Mouse (Mus musculus): Measurements from ENCODE around the gene Tmco4. TPM values are rescaled to one million over a fixed set of nuclear protein-coding genes. Genes with fewer than 3 reads are reported as not detected.

Tmco4 gene
- 1.0 and 1.2 TPM in 2 replicates for polyA plus RNA-seq (2012; rRNA removed)

DNA sequence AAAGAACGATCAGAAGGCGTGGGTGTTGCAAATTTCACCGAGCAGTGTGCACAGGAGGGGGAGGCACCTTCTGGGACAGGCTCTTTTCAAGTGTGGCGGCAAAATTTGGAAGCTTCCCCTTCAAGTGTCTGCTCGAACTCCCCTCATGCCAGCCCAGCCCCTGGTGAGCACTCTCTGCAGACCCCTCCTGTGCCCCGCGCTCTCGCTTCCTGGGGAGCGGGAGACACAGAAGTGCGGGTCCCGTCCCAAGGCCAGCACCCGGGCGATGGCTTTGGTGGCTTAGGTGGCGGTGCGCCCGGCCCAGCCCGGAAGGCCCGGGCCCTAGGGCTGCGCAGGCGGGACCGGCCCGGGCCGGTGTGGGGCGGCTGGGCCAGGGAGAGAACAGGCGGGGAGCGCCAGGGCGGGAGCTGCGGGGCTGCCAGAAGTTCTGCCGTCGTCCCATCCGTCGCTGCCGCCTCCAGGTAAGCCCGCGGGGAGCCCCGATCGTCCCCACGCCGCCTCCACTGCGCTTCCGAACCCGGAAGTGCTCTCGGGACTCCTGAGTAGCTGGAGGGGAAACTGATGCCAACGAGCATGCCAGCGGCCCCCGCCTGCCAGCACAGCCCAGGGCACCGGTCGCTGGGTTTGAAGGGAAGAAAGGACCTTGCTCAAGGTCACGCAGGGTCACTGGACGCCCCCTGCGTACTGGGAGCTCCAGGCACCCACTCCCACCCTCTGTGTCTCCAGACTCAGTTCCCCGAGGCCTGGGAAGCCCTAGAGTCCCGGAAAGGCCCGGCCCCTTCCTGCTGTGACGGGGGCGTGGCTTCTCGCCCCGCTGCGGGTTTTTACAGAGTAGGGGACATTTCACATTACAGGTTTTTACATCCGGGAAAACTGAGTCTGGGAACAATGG lies at the start of gene Tmco4:
TSS of gene Tmco4 (plus strand) at position 62 of the 892 bp plus-strand sequence.

DNA sequence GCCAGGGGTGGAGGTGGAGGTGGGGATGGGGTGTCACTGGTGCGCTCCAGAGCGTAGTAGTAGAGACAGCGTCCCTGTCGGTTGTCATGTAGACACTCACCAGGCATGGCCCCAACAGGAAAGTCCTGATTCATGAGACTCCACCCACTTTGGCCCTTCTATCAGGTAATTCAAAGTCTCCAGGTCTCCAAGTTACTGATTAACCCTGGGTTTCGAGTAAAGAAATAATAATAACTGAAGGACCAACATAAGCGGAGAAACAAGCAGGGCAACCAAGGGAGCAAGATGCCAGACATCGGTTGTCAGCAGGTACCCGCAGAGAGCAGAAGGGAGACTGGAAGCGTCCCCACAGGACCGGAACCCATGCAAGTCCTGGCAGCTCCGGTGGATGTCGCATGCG lies 5.8 kb upstream of the Tmco4 start, which contains the start of gene Rnf186:
TSS of gene Rnf186 (plus strand) at position 247 of the 400 bp plus-strand sequence.

DNA sequence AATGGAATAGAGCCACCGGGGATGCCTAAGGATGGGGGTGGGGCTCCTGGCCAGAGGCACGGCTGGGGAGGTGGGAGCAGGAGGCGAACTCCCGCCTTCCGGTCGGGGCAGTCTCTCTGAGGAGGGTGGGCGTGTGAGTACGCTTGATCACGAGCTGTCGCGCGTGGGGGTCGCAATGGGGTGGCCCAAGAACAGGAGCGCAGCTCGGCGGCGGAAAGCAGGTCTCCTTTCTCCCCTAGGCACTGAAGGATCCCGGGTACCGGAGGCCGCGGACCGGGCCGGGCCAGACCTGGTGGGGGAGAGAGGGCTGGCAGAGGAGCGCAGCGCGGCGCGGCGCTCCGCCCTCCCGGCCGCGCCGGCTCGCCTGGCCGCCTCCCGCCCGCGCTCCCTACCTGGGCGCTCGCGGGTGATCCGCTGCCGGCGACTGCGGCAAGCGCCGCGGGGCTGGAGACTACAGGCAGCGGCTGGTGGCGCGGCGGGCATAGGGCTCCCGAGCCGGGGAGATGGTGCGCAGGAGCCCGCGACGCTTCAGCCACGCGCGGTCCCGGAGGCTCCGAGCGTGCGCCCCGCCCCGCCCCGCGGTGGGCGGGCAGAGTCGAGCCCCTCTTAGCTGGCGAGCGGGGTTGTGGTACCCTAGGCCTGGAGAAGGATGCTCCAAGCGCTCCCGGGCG lies 102.5 kb downstream of the Tmco4 start, which contains the start of gene Htr6:
TSS of gene Htr6 (minus strand) at position 530 of the 671 bp plus-strand sequence.

DNA sequence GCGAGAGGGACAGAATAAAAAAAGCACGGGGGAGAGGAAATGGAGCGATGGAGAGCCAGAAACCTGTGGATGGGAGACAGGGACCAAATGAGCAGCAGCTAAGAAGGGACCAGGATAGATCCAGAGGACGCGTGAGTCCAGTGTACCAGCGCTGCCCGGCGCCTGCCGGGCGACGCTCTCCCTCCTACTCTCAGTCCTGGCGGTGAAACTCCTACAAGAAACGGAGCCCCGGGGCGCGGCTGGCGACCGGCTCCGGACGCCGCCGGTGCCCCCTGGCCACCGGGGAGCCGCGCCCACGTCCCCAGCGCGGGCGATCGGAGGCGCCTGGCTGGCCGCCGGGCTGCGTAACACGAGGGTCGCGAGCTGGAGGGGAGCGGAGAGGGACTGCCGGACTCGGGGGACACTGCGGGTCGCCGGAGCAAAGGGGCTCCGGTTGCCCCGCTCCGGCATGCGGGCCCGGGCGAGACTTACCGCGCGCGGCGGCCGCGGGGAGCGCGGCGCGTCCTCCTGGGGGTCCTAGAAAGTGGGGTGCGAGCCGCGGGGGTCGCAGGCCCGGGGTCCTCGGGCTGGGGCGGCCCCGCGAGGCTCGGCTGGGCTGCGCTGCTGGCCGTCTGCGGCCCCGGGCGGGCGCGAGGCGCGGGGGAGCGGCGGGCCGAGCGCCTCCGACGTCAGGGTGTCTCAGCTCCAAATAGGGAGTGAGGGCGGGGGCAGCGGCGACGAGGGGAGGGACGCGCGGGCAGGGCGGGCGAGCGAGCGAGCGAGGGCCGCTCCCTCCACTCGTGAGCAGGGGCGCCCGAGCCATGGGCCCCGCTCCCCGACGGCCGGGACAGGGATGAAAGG lies 119.9 kb downstream of the Tmco4 start, which contains the start of gene Nbl1:
TSS of gene Nbl1 (minus strand) at position 638 of the 840 bp plus-strand sequence.

Other genes with a start within 250 kb of the Tmco4 start
- 0.30 and 0.64 TPM in 2 replicates for gene Pla2g2c, start 248.1 kb upstream of the Tmco4 start, polyA plus RNA-seq (2012; rRNA removed)
- gene Ubxn10, start 235.7 kb upstream of the Tmco4 start, polyA plus RNA-seq (2012; rRNA removed) = 2.9 and 3.2 TPM in 2 replicates
- gene Pla2g2f, start 215.3 kb upstream of the Tmco4 start, polyA plus RNA-seq (2012; rRNA removed) = 0.06 and 0.61 TPM in 2 replicates
- 0.20 and 0.23 TPM in 2 replicates for gene Pla2g2d, start 197.2 kb upstream of the Tmco4 start, polyA plus RNA-seq (2012; rRNA removed)
- gene Pla2g5, start 109.4 kb upstream of the Tmco4 start, polyA plus RNA-seq (2012; rRNA removed) = 0.54 and 0.64 TPM in 2 replicates
- gene Gm13030, start 98.9 kb upstream of the Tmco4 start, polyA plus RNA-seq (2012; rRNA removed) = not detected in 2 replicates
- gene Pla2g2e, start 94.9 kb upstream of the Tmco4 start, polyA plus RNA-seq (2012; rRNA removed) = not detected in 2 replicates
- gene Otud3, start 58.9 kb upstream of the Tmco4 start, polyA plus RNA-seq (2012; rRNA removed) = 8.2 and 8.9 TPM in 2 replicates
- not detected in 2 replicates for gene Rnf186, start 5.8 kb upstream of the Tmco4 start, polyA plus RNA-seq (2012; rRNA removed)
- gene Htr6, start 102.7 kb downstream of the Tmco4 start, polyA plus RNA-seq (2012; rRNA removed) = 1.2 and 1.3 TPM in 2 replicates
- 30.6 and 59.3 TPM in 2 replicates for gene Nbl1, start 120.1 kb downstream of the Tmco4 start, polyA plus RNA-seq (2012; rRNA removed)
- gene Minos1, start 158.2 kb downstream of the Tmco4 start, polyA plus RNA-seq (2012; rRNA removed) = 178 and 192 TPM in 2 replicates
- 187 and 200 TPM in 2 replicates for gene Capzb, start 220.0 kb downstream of the Tmco4 start, polyA plus RNA-seq (2012; rRNA removed)

All from central nervous system, embryonic 14 days (tissue).